Mouse (Mus musculus) ES-Bruce4 (cell line): ENCODE measurements around the gene Grn.

ENCODE experiments used
- CTCF ChIP-seq: IDR thresholded peaks from one replicate; pipeline ENCODE4 v1.8.1; 2011; ENCODE audit warnings: low read depth, low read length
- EP300 ChIP-seq: IDR thresholded peaks from 2 replicates; pipeline ENCODE4 v1.6.1; 2011; ENCODE audit warnings: low read depth, low read length; ENCODE audit not compliant: insufficient read depth
- POLR2A ChIP-seq: IDR thresholded peaks from one replicate; pipeline ENCODE4 v1.8.1; 2011; ENCODE audit warnings: low read length; ENCODE audit not compliant: insufficient read depth

DNA sequence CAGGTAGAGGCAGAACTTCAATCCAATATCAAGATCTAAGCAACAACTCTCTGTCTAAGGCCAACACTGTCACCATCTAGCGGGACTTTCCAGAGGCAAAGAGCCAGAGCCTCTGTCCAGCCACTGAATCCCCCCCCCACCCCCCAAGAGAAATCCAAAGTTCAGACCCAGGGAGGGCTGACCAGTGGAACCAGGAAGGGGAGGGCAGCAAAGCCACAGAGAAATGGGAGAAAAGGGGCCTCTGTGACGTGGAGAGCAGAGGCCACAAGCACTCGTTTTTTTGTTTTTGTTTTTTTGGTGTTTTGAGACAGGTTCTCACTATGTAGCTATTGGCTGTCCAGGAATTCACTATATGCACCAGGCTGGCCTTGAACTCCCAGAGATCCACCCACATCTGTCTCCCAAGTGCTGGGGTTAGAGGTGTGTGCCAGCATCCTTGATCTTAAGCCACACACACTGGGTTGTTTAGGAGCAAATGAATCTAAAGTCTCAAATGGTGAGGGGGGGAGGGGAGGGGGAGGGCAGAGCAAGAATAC is 20.3 kb upstream of the Grn start:
- TF ChIP-seq CTCF: no peak
- no peak for TF ChIP-seq POLR2A
- TF ChIP-seq EP300: no peak
